Comparison of ENCODE assay signal across 10 mouse cellular contexts in the genomic region with DNA sequence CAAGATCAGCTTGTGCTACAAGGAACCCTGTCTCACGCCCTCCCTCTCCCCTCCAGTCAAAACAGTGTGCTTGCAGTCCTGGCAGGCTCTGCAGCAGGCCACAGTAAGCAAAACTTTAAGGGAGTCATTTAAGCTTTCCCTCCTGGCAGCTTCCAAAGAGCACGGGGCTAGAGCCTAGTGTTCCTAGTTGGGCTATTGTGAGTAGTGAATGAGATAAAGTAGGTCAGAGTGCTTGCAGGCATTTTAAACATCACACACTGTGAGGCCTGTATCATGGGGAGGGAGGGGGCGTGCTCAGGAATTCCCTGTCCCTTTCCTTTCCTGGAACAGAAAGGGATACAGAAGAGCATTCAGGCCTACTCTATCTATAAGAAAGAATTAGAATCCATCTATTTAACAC. TPM values are rescaled to one million over a fixed set of nuclear protein-coding genes. Genes with fewer than 3 reads are reported as not detected.
DNase-seq lines count a peak whose midpoint lies in the region; ATAC-seq and TF ChIP-seq lines count a peak whose summit lies in the region.
"Had no signal": no experiment of that assay in that cellular context is flagged by ENCODE, and none has a peak within 500 bp of the region (broad histone marks: within the 10 kb centered on the region; RNA-seq: fewer than 3 reads in every experiment).

No protein-coding gene starts in this region.

- no peak overlapping the region for H3K4me2 ChIP-seq in heart, embryonic 12.5 days
- H3K4me2 ChIP-seq in hindbrain, embryonic 16.5 days (ENCODE audit: low read length) = no peak overlapping the region
- H3K4me2 ChIP-seq in stomach, postnatal 0 days (replicated peaks; ENCODE audit: low read depth) = no peak overlapping the region
- H3K4me2 ChIP-seq: embryonic facial prominence, embryonic 12.5 days had no signal

- intact Hi-C loops in heart, postnatal 14 days (cut with DNase I) = no loop called here

- H3K9me3 ChIP-seq in heart, embryonic 12.5 days (replicated peaks) = no peaks in the 10 kb centered on the region
- H3K9me3 ChIP-seq in hindbrain, embryonic 16.5 days (ENCODE audit: control insufficient read depth, low read length) = no peaks in the 10 kb centered on the region
- H3K9me3 ChIP-seq in stomach, postnatal 0 days (ENCODE audit: control insufficient read depth, low read length) = no peaks in the 10 kb centered on the region
- H3K9me3 ChIP-seq: embryonic facial prominence, embryonic 12.5 days had no signal

- TF ChIP-seq CTCF in stomach, postnatal 0 days (IDR thresholded peaks at IDR 0.05; ENCODE audit: low read depth) = no peak

- DNase-seq in heart, postnatal 14 days = no peak
- peak; percentile 21 to 37 for DNase-seq in right cerebral cortex, postnatal 36 days (ENCODE audit: low spot score in 2 of 2)
- DNase-seq in right cerebral cortex, postnatal 14 days = no peak
- DNase-seq in stomach, postnatal 0 days (ENCODE audit: low spot score) = peak; percentile 48
- no peak for DNase-seq in T-cell, adult 2 months (ENCODE audit: low spot score)
- DNase-seq in adrenal gland, adult 8-10 months = no peak

- 29% methylated on average over 3 of the region's 3 CpGs for WGBS in heart, embryonic 12.5 days
- 7% methylated on average over 3 of the region's 3 CpGs for WGBS in hindbrain, embryonic 16.5 days
- WGBS in stomach, postnatal 0 days = 18% methylated on average over 3 of the region's 3 CpGs

- no peak overlapping the region for H3K9ac ChIP-seq in heart, embryonic 12.5 days
- peak overlapping the region; percentile 20; the same call in 1 of the 2 replicates for H3K9ac ChIP-seq in hindbrain, embryonic 16.5 days (ENCODE audit: low read depth, low read length)
- H3K9ac ChIP-seq in stomach, postnatal 0 days (ENCODE audit: low read length) = no peak overlapping the region
- H3K9ac ChIP-seq: embryonic facial prominence, embryonic 12.5 days had no signal

- H3K4me3 ChIP-seq in heart, embryonic 12.5 days = no peak overlapping the region
- H3K4me3 ChIP-seq in hindbrain, embryonic 16.5 days (ENCODE audit: low read length) = no peak overlapping the region
- H3K4me3 ChIP-seq in stomach, postnatal 0 days (ENCODE audit: low read depth, low read length) = no peak overlapping the region
- H3K4me3 ChIP-seq: embryonic facial prominence, embryonic 12.5 days had no signal

- TF ChIP-seq EP300 in stomach, postnatal 0 days (optimal IDR thresholded peaks at IDR 0.05) = no peak

- H3K27me3 ChIP-seq in heart, embryonic 12.5 days (replicated peaks) = no peaks in the 10 kb centered on the region
- H3K27me3 ChIP-seq in hindbrain, embryonic 16.5 days (replicated peaks; ENCODE audit: control insufficient read depth, insufficient read depth, low read length) = no peaks in the 10 kb centered on the region
- H3K27me3 ChIP-seq in stomach, postnatal 0 days (ENCODE audit: control insufficient read depth, insufficient read depth, low read length) = no peaks in the 10 kb centered on the region
- H3K27me3 ChIP-seq: embryonic facial prominence, embryonic 12.5 days had no signal

- H3K27ac ChIP-seq in heart, embryonic 12.5 days (ENCODE audit: poor library complexity, severe bottlenecking) = peak overlapping the region; percentile 41; the same call in 1 of the 2 replicates
- peak overlapping the region; percentile 37 for H3K27ac ChIP-seq in hindbrain, embryonic 16.5 days (ENCODE audit: low read depth, low read length)
- H3K27ac ChIP-seq in stomach, postnatal 0 days (replicated peaks) = peak overlapping the region; percentile 88
- H3K27ac ChIP-seq: embryonic facial prominence, embryonic 12.5 days had no signal

- peaks cover 23% of the 10 kb centered on the region for H3K4me1 ChIP-seq in heart, embryonic 12.5 days (replicated peaks)
- peaks cover 11% of the 10 kb centered on the region for H3K4me1 ChIP-seq in hindbrain, embryonic 16.5 days (ENCODE audit: control insufficient read depth, insufficient read depth, low read depth, low read length)
- peaks cover 16% of the 10 kb centered on the region for H3K4me1 ChIP-seq in stomach, postnatal 0 days (replicated peaks; ENCODE audit: control insufficient read depth, insufficient read depth)

- no peak for ATAC-seq in heart, embryonic 12.5 days (ENCODE audit: insufficient number of reproducible peaks, low FRiP score)
- peak; percentile 73 for ATAC-seq in hindbrain, embryonic 16.5 days
- ATAC-seq in stomach, postnatal 0 days (ENCODE audit: low FRiP score, low TSS enrichment) = peak; percentile 32; the same call in 1 of the 2 replicates

- H3K36me3 ChIP-seq in heart, embryonic 12.5 days = no peaks in the 10 kb centered on the region
- no peaks in the 10 kb centered on the region for H3K36me3 ChIP-seq in hindbrain, embryonic 16.5 days (ENCODE audit: control insufficient read depth, insufficient read depth, low read length)
- H3K36me3 ChIP-seq in stomach, postnatal 0 days (ENCODE audit: control insufficient read depth, insufficient read depth, low read length) = no peaks in the 10 kb centered on the region
- H3K36me3 ChIP-seq: embryonic facial prominence, embryonic 12.5 days had no signal

RNA-seq across cellular contexts. Expression of a gene that starts 4.1 kb away (rescaled TPM):
- polyA plus RNA-seq in heart, embryonic 12.5 days (2016; fragmentation: Nextera tagmentation; extraction: Ambion mirVana) = 21.6 and 27.2 TPM in 2 replicates
- 10 to 100 TPM; 37.6 to 38.4 TPM for total RNA-seq in heart, postnatal 14 days (2021)
- 20.5 and 21.3 TPM in 2 replicates for polyA plus RNA-seq in hindbrain, embryonic 16.5 days (2015; fragmentation: Nextera tagmentation; extraction: Ambion mirVana)
- 46.5 and 49.5 TPM in 2 replicates for polyA plus RNA-seq in stomach, postnatal 0 days (2015; fragmentation: Nextera tagmentation; extraction: Ambion mirVana)
- 10 to 100 TPM; 65.1 to 70.3 (median 68.0) TPM for total RNA-seq in adrenal gland, adult 8-10 months (2022)

RNA-seq across cellular contexts. Expression of a gene that starts 55.2 kb away (rescaled TPM):
- not detected in 2 replicates for polyA plus RNA-seq in heart, embryonic 12.5 days (2016; fragmentation: Nextera tagmentation; extraction: Ambion mirVana)
- total RNA-seq in heart, postnatal 14 days (2021) = not detected
- 0.07 TPM in 1 of 2 replicates, not detected in the other for polyA plus RNA-seq in hindbrain, embryonic 16.5 days (2015; fragmentation: Nextera tagmentation; extraction: Ambion mirVana)
- polyA plus RNA-seq in stomach, postnatal 0 days (2015; fragmentation: Nextera tagmentation; extraction: Ambion mirVana) = not detected in 2 replicates
- total RNA-seq in adrenal gland, adult 8-10 months (2022) = not detected
- total RNA-seq: layer of hippocampus, postnatal 14 days had no signal
- polyA plus RNA-seq: embryonic facial prominence, embryonic 12.5 days had no signal

Comparison
In these comparisons a context has a peak if more than half of its experiments do, and no peak if none do; other contexts are left out.
1. DNase-seq: peak in right cerebral cortex, postnatal 36 days (2 of 2) and stomach, postnatal 0 days (single experiment); none in heart, postnatal 14 days (0 of 2), right cerebral cortex, postnatal 14 days (single experiment), T-cell, adult 2 months (single experiment) and adrenal gland, adult 8-10 months (single experiment).
2. H3K27ac ChIP-seq: peak in every context shown above with its lines; median percentile 88 in stomach, postnatal 0 days; 41 in heart, embryonic 12.5 days; 37 in hindbrain, embryonic 16.5 days.